Mouse (Mus musculus) kidney, embryonic 15.5 days (tissue): ENCODE measurements around the gene Abcc3. TPM values are rescaled to one million over a fixed set of nuclear protein-coding genes. Genes with fewer than 3 reads are reported as not detected.
"Not testable (repeated sequence)": the region's sequence is repeated elsewhere in the genome, so short reads cannot be mapped to it uniquely, and the experiment has no call there.

Experiments
- ATAC-seq: fragments of 200-750 bp; cut with Nextera tagmentation; replicated peaks from 2 replicates; pipeline ENCODE4 v1.8.0; 2017; ENCODE audit warnings: moderate TSS enrichment; ENCODE audit not compliant: low FRiP score
- H3K27ac ChIP-seq: fragments of 300-500 bp; sonication (generic); 2 replicates; pipeline ENCODE4 v1.5.1; 2015; ENCODE audit warnings: mild to moderate bottlenecking, inconsistent platforms
- H3K27me3 ChIP-seq: fragments of 300-500 bp; sonication (generic); 2 replicates; pipeline ENCODE4 v1.6.1; 2015; ENCODE audit warnings: inconsistent platforms
- H3K36me3 ChIP-seq: fragments of 300-500 bp; sonication (generic); 2 replicates; pipeline ENCODE4 v1.6.1; 2015; ENCODE audit warnings: inconsistent platforms
- H3K4me1 ChIP-seq: fragments of 300-500 bp; sonication (generic); 2 replicates; pipeline ENCODE4 v1.6.1; 2015; ENCODE audit warnings: inconsistent platforms
- H3K4me2 ChIP-seq: fragments of 300-500 bp; sonication (generic); 2 replicates; pipeline ENCODE4 v1.6.1; 2015; ENCODE audit warnings: moderate library complexity, mild to moderate bottlenecking, inconsistent platforms
- H3K4me3 ChIP-seq: fragments of 300-500 bp; sonication (generic); replicated peaks from 2 replicates; pipeline ENCODE4 v1.5.1; 2015; ENCODE audit warnings: mild to moderate bottlenecking, inconsistent platforms
- H3K9ac ChIP-seq: fragments of 300-500 bp; sonication (generic); 2 replicates; pipeline ENCODE4 v1.6.1; 2015; ENCODE audit warnings: mild to moderate bottlenecking, inconsistent platforms
- H3K9me3 ChIP-seq: fragments of 300-500 bp; sonication (generic); replicated peaks from 2 replicates; pipeline ENCODE4 v1.6.1; 2016; ENCODE audit warnings: inconsistent platforms
- WGBS: fragments of 180-500 bp; shearing (Covaris S2); methylation state at CpG from one replicate; pipeline ENCODE4 v1.1.7; 2015; ENCODE audit warnings: mixed read lengths; 5-methylcytosine and 5-hydroxymethylcytosine counted together
- polyA plus RNA-seq: library from polyadenylated mRNA; unstranded; fragments of >200 nt; fragmentation: Nextera tagmentation; extraction: Ambion mirVana; gene quantifications from 2 replicates; pipeline ENCODE4 v1.2.1, GENCODE M21; 2015

The Abcc3 gene
- polyA plus RNA-seq, 1 experiment from 2014 or later = 6.0 TPM

- WGBS = 70% methylated on average over 6 of the region's 6 CpGs
- Histone ChIP-seq H3K9me3 (no peaks in the 10 kb centered on the region), H3K9ac (no peak overlapping the region), H3K4me3 (no peak overlapping the region), H3K4me2 (no peak overlapping the region), H3K27ac (no peak overlapping the region), H3K36me3 (no peaks in the 10 kb centered on the region), H3K4me1 (peaks cover 26% of the 10 kb centered on the region), H3K27me3 (0 out of 2 replicates have a peak, but pooled peaks cover under 1% of the 10 kb centered on the region)
- no peak for ATAC-seq
Measured at GRCm38 (mm10) chr11:94400996-94401395, 8.2 kb upstream of the Abcc3 start.

- 86% methylated on average over 7 of the region's 7 CpGs for WGBS
- no peak for ATAC-seq
- no peaks in the 10 kb centered on the region for H3K9me3 ChIP-seq
Measured at GRCm38 (mm10) chr11:94394107-94394506, 1.3 kb upstream of the Abcc3 start.

GRCm38 (mm10) chr11:94393490-94393889 lies 693 bp upstream of the Abcc3 start:
- H3K36me3 ChIP-seq, ATAC-seq, H3K27ac ChIP-seq, H3K4me2 ChIP-seq, H3K4me3 ChIP-seq, H3K9ac ChIP-seq, H3K27me3 ChIP-seq, H3K9me3 ChIP-seq, H3K4me1 ChIP-seq: not testable (repeated sequence)
- 85% methylated on average over 4 of the region's 4 CpGs for WGBS

More at GRCm38 (mm10) chr11:94394107-94394506, 1.3 kb upstream of the Abcc3 start:
- no peaks in the 10 kb centered on the region for H3K27me3 ChIP-seq
- H3K27ac ChIP-seq = no peak overlapping the region
- peaks cover 9% of the 10 kb centered on the region for H3K4me1 ChIP-seq
- H3K4me2 ChIP-seq = no peak overlapping the region
- no peaks in the 10 kb centered on the region for H3K36me3 ChIP-seq
- no peak overlapping the region for H3K4me3 ChIP-seq
- H3K9ac ChIP-seq = no peak overlapping the region

- 88% methylated on average over 10 of the region's 10 CpGs for WGBS
Measured at GRCm38 (mm10) chr11:94391661-94392060, 1.1 kb downstream of the Abcc3 start.

GRCm38 (mm10) chr11:94390825-94391224 lies 2.0 kb downstream of the Abcc3 start:
- Histone ChIP-seq H3K9me3 (no peaks in the 10 kb centered on the region), H3K4me2 (no peak overlapping the region), H3K4me1 (peaks cover 28% of the 10 kb centered on the region), H3K27ac (no peak overlapping the region), H3K27me3 (no peaks in the 10 kb centered on the region), H3K4me3 (no peak overlapping the region), H3K9ac (no peak overlapping the region), H3K36me3 (no peaks in the 10 kb centered on the region)
- WGBS = 75% methylated on average over 6 of the region's 6 CpGs
- ATAC-seq = no peak

More at GRCm38 (mm10) chr11:94391661-94392060, 1.1 kb downstream of the Abcc3 start:
- no peak for ATAC-seq
- Histone ChIP-seq H3K4me2 (no peak overlapping the region), H3K36me3 (no peaks in the 10 kb centered on the region), H3K4me3 (no peak overlapping the region), H3K9me3 (no peaks in the 10 kb centered on the region), H3K27me3 (no peaks in the 10 kb centered on the region), H3K4me1 (peaks cover 19% of the 10 kb centered on the region), H3K9ac (no peak overlapping the region), H3K27ac (no peak overlapping the region)

- WGBS = 60% methylated on average over 6 of the region's 6 CpGs
- Histone ChIP-seq H3K4me1 (peaks cover 37% of the 10 kb centered on the region), H3K4me2 (no peak overlapping the region), H3K36me3 (no peaks in the 10 kb centered on the region), H3K9me3 (no peaks in the 10 kb centered on the region), H3K4me3 (no peak overlapping the region), H3K27ac (no peak overlapping the region), H3K27me3 (no peaks in the 10 kb centered on the region), H3K9ac (no peak overlapping the region)
- no peak for ATAC-seq
Measured at GRCm38 (mm10) chr11:94389724-94390396, 2.9 kb downstream of the Abcc3 start.

GRCm38 (mm10) chr11:94389021-94389420 lies 3.8 kb downstream of the Abcc3 start:
- WGBS = 78% methylated on average over 4 of the region's 4 CpGs
- no peaks in the 10 kb centered on the region for H3K27me3 ChIP-seq
- no peak overlapping the region for H3K4me3 ChIP-seq
- H3K27ac ChIP-seq = no peak overlapping the region
- H3K4me1 ChIP-seq = peaks cover 38% of the 10 kb centered on the region
- ATAC-seq = no peak
- no peaks in the 10 kb centered on the region for H3K9me3 ChIP-seq
- H3K9ac ChIP-seq = no peak overlapping the region
- H3K4me2 ChIP-seq = no peak overlapping the region
- H3K36me3 ChIP-seq = no peaks in the 10 kb centered on the region

GRCm38 (mm10) chr11:94387756-94388155 lies 5.0 kb downstream of the Abcc3 start:
- Histone ChIP-seq H3K27me3 (no peaks in the 10 kb centered on the region), H3K9ac (no peak overlapping the region), H3K4me2 (no peak overlapping the region), H3K9me3 (no peaks in the 10 kb centered on the region), H3K36me3 (no peaks in the 10 kb centered on the region), H3K4me1 (peaks cover 36% of the 10 kb centered on the region), H3K27ac (no peak overlapping the region), H3K4me3 (no peak overlapping the region)
- WGBS = 51% methylated on average over 4 of the region's 4 CpGs
- ATAC-seq = no peak

- Histone ChIP-seq H3K27me3 (no peaks in the 10 kb centered on the region), H3K9me3 (no peaks in the 10 kb centered on the region), H3K4me3 (peak overlapping the region; percentile 14; the same call in 1 of the 2 replicates), H3K36me3 (no peaks in the 10 kb centered on the region), H3K27ac (peak overlapping the region; percentile 77), H3K4me2 (peak overlapping the region; percentile 50), H3K9ac (no peak overlapping the region), H3K4me1 (peaks cover 29% of the 10 kb centered on the region)
- WGBS = 3% methylated on average over 12 of the region's 12 CpGs
- ATAC-seq = peak; percentile 88
Measured at GRCm38 (mm10) chr11:94385977-94386771, 6.6 kb downstream of the Abcc3 start.

- Histone ChIP-seq H3K4me2 (no peak overlapping the region), H3K27me3 (no peaks in the 10 kb centered on the region), H3K9me3 (no peaks in the 10 kb centered on the region), H3K27ac (peak overlapping the region; percentile 33), H3K36me3 (no peaks in the 10 kb centered on the region), H3K9ac (no peak overlapping the region), H3K4me3 (no peak overlapping the region), H3K4me1 (peaks cover 17% of the 10 kb centered on the region)
- ATAC-seq = no peak
- 62% methylated on average over 8 of the region's 8 CpGs for WGBS
Measured at GRCm38 (mm10) chr11:94379736-94380135, 13.1 kb downstream of the Abcc3 start.

- Histone ChIP-seq H3K4me3 (no peak overlapping the region), H3K27me3 (0 out of 2 replicates have a peak, but pooled peaks cover under 1% of the 10 kb centered on the region), H3K4me2 (no peak overlapping the region), H3K27ac (peak overlapping the region; percentile 33), H3K4me1 (peaks cover 17% of the 10 kb centered on the region), H3K36me3 (no peaks in the 10 kb centered on the region), H3K9me3 (no peaks in the 10 kb centered on the region), H3K9ac (no peak overlapping the region)
- peak; percentile 87 for ATAC-seq
- 16% methylated on average over 2 of the region's 2 CpGs for WGBS
Measured at GRCm38 (mm10) chr11:94379061-94379460, 13.7 kb downstream of the Abcc3 start.

GRCm38 (mm10) chr11:94374276-94374948 lies 18.4 kb downstream of the Abcc3 start:
- Histone ChIP-seq H3K27me3 (peaks cover 18% of the 10 kb centered on the region; the same call in 1 of the 2 replicates), H3K4me1 (peaks cover 28% of the 10 kb centered on the region), H3K27ac (no peak overlapping the region), H3K9me3 (no peaks in the 10 kb centered on the region), H3K9ac (no peak overlapping the region), H3K36me3 (no peaks in the 10 kb centered on the region), H3K4me2 (no peak overlapping the region), H3K4me3 (no peak overlapping the region)
- no peak for ATAC-seq
- 84% methylated on average over 13 of the region's 13 CpGs for whole genome bisulfite sequencing
